Mouse (Mus musculus): ENCODE results near the gene Pik3c2g.

- TF ChIP-seq CTCF (conservative IDR thresholded peaks at IDR 0.05; ENCODE audit: low read length) (no peak), POU5F1 (IDR thresholded peaks at IDR 0.05; ENCODE audit: borderline replicate concordance, low read length) (no peak), NANOG (IDR thresholded peaks at IDR 0.05; ENCODE audit: borderline replicate concordance, low read length) (no peak)
Observed at GRCm38 (mm10) chr6:139966684-139967083, 379.7 kb downstream of the Pik3c2g start.

All from E14TG2a.4 (cell line).